Mouse (Mus musculus): ENCODE measurements around the gene Lpo.

Gene Lpo

DNA sequence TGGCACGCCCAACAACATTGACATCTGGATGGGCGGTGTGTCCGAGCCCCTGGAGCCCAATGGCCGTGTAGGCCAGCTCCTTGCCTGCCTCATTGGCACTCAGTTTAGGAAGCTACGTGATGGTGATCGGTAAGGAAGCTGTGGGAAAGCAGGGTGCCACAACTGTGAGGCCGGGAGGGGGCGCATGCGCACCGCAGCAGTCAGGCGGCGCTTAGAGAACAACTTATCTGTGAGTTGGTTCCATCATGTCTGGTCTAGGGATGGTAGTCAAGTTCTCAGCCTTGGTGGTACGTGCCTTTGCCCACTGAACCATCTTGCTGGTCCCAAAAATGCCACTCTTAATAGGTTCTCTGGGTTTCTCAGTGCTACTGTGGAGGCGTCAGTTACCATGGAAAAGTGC lies 25.5 kb downstream of the Lpo start:
- no peak for DNase-seq

DNA sequence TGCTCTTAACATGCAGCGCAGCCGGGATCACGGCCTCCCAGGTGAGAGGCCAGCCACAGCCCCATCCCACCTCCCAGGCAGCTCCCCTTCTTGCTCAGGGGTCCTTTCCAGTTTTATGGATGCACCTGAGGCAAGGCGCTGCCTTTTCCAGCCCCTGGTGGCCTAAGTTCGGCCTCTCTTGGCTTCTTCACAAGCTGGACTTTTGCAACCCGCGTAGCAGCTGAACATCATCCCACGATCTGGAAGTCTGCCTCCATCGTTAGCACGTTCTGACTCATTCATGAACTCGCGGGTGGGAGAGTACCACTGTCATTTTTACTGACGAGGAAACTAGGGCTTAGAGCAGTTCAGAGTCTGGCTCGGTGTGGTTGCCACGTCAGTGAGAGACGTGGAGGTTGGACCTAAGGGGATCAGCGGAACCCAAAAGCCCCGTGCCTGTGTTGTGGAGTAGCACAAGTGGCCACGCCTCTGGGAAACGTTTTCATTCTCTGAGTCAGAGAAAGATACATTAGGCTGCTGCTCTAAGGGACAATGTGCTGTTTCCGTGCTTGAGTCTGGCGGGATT lies 26.3 kb downstream of the Lpo start:
- no peak for DNase-seq

DNA sequence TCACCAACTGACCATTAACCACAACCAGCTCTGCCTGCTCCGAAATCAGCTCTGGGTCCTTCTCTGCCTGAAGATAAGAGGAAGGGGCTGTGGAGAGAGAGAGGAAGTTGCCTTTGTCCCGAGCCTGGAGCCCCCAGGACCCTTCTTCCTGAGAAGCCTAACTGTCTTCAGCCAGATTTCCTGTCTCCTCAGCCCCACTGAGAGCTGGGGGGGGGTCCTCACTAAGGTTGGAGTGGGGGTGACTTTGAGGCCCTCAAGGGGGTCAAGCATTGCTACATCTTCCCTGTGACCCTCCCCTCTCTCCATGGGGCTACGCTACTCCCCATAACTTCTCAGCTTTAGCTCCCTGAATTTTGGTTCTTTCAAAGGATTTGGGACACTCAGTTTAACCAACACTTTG lies 34.6 kb downstream of the Lpo start, which contains the start of gene Mpo:
Mpo (plus strand) TSS at position 122 of the 400 bp plus-strand sequence.
- no peak for DNase-seq

DNA sequence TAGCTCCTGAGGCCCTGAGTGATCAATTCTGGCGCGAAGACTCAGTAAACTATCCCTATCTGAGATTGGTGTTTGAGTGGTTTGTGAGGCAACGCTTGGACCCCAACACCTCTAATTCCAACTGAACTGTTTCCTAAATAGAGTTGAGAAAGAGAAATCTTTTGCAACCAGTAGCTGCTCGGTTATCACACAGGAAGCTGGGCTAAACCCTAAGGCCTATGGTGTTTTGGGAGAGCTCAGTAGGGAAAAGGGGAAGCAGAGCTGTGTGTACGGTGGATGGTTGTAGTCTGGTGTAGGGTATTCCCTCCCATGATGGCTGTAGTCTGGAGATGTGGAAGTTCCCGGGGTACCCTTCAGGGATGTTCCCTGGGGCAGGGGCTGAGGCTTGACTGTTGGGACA lies 38.0 kb downstream of the Lpo start:
- no peak for DNase-seq

DNA sequence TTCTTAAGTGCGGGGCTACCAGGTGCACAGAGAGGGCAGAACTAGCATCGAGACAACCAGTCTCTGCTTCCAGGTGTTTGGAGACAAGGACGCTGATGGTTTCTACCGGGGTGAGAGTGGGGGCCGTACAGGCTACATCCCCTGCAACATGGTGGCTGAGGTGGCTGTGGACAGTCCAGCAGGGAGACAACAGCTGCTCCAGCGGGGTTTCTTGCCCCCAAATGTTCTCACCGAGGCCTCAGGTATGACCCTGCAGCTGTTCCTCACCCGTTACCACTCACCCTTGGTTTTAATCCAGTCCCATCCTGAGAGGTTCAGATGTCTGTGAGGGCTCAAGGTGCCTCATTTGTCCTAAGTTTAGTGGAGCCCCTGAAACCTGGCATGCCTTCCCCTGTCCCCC lies 48.0 kb downstream of the Lpo start:
- no peak for DNase-seq

DNA sequence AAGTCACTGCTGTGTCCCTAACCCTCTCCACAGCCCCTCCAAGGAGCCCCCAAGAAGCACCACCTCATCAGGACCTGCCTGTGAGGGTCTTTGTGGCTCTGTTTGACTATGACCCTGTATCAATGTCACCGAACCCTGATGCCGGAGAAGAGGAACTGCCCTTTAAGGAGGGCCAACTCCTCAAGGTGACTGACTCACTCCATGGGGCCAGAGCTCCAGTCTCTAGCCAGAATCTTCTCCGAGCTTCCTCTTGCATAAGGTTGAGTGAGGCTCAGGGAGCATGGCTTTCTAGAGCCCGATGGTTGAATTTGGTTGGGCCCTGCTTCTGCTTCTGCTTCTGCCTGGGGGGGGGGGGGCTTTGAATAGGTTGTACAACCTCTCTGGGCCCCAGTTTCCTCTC lies 48.7 kb downstream of the Lpo start:
- no peak for DNase-seq

DNA sequence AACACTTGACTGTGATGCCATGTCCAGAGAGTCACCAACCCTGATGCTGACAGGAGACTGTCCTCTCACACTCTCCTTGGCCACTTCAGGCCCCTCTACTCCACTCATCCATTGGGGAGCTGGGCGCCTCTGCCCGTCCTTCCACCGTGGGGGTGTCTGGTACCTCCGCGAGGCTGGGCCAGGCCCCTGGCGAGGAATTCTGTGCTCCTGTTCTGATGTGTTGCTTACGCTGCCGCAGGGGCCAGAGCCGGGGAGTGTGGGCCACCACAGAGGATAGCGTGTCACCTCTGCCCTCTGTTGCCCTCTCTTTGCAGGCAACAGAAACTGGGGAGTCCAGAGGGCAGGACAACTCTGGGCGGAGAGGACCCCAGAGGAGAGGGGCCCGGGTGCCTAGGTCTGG lies 49.2 kb downstream of the Lpo start:
- DNase-seq = no peak

DNA sequence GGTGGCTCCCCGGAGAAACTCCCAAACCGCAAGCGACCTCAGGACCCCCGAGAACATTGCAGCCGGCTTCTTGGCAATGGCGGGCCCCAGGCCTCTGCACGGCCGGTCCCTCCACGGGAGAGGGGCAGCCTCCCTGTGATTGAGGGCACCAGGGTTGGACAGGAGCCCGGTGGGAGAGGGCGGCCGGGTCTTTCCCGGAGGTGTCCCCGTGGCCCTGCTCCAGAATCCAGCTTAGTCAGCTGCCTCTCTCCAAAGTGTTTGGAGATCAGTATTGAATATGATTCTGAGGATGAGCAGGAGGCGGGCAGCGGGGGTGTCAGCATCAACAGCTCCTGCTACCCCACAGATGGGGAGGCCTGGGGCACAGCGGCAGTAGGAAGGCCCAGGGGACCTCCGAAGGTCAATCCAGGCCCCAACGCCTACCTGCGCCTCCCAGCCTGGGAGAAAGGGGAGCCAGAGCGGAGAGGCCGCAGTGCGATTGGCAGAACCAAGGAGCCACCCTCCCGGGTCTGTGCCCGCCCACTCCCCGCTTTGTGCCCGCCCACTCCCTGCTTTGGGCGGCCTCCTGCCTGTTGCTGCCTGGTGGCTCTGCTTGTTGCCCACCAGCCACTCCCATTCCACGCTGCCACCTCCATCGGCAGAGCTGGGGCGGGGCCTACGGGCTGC lies 49.9 kb downstream of the Lpo start:
- peak; percentile 84 for DNase-seq

DNA sequence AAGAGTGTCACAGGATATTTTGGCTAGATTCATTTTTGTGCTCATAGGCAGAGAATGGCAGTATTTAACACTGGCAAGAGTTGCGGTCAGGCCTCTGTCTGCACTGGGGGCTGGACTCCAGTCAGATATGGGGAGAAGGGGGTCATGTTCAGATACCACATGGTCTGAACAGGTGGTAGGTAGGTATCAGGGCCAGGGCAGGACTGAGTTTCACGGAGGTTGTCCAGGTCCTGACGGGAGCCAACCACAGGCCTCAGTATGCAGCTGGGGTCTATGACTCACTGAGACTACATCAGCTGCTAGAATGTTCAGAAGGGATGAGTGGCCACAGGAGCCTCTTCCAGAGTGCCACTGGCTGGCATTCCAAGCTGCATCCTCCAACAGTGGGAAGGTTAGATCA lies 55.7 kb downstream of the Lpo start:
- DNase-seq = no peak

DNA sequence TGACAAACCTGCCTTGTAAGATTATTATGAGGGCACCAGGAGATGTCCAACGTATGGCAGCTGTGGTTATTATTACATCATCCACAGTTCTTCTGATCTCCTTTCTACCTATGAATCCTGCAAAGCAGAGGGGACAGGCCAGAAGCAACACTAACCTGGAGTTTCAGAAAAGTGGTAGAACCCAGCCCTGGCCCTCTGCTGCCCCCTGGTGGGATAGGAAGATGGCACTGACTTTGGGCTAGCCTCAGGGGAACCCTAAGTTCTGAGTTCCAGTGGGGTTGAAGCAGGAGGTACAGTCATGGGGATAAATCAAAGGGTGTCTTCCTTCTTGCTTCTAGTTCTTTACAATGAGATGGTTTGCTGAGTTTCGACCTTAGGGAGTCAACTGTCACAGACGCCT lies 57.1 kb downstream of the Lpo start:
- DNase-seq = peak; percentile 70

DNA sequence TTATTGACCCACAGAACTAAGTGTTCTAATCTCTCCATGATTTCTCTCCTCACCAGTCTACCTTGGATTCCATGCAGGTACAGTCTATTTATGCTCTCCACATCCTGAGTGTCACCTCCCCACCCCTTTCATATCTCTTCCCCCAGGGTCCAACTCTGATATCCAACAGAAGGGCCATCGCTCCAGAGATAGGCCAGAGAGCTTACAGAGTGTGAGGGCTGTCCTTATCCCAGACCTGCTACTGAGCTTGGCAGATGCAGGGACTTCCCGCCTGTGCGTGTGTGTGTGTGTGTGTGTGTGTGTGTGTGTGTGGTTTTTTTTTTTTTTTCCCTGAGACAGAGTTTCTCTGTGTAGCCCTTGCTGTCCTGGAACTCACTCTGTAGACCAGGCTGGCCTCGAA lies 59.3 kb downstream of the Lpo start:
- DNase-seq = no peak

DNA sequence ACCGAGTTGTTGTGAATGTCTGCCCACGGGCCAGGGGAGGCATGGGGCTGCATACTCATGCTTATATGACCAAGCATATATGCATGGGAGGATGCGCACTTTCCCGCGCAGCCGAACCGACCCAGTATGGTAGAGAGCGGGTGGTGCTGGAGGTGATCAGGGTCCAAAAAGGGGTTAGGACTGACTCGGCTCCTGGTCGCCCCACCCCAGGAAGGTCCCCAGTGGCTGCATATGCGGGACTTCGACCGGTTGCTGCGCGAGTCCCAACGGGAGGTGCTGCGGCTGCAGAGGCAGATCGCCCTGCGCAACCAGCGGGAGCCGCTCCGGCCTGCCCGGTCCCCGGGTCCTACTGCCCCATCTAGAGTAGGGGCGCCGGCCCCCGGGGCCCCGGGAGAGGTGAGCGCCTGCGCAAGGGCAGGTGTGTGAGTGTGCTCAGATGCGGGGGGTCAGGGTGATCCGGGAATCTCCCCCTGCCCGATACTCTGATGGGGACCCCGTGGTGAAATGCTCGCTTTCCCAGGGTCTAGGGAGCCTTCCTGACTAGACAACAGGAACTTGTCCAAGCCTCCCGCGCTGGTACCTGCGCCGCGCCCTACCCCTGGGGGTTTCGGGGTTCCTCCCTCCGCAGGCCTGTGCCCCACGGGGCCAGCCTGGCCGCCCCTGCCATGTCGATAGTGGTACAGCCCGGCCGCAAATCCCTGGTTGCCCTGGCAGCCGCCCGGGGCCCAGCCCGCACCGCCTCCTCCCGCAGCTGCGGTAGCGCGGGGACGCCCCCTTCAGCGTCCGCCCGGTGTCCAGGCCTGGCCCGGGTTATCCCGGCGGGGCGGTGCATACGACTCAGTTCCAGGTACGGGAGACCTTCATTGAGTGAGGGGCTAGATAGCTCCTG lies 63.9 kb downstream of the Lpo start:
- DNase-seq = peak; percentile 73

DNA sequence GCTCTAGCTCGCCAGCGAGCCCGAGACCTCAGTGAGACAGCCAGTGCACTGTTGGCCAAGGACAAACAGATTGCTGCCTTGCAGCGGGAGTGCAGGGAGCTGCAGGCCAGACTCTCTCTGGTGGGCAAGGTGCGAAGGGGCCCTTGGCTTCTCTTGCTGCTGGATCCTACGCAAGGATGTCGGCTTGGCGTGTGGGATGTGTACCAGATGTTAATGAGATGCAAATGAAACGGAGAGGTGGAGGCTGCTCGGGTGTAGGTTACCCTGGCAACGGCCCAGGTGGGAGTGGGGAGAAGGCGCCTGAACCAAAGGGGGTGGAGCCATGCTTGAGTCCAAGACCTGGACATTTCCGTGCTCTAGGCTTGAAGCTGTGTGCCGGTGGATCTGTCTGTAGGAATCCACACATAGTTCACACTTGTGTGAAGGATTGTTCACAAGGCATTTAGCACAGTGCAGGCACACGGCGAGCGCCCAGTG lies 64.5 kb downstream of the Lpo start:
- peak; percentile 84 for DNase-seq

DNA sequence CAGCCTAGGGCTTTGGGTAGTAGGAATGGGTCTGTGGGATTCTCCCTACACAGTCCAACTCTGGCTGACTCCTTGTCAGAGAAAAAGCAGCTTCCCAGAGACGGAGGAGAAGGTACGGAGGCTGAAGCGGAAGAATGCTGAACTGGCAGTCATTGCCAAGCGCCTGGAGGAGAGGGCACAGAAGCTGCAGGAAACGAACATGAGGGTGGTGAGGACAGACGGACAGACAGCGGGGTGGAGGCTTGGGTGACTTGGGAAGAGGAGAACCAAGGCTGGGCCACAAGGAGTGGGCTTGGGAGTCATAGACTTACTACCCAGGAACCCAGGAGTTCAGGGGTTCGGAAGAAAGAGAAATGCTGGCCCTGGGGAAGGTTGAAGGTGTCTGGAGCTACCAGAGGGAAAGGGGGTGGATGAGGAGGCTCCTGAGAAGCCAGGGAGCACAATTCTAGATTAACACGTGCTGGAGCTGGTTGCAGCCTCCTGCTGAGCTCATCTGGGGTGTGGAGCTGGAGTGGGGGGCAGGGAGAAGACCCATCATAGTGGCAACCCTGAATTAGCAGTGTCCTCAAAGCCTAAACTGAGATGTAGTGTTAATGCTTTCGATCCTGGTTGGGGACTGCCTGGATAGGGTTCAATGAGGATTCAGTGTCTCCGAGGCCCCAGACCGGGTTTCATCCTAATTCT lies 65.2 kb downstream of the Lpo start:
- DNase-seq = no peak

DNA sequence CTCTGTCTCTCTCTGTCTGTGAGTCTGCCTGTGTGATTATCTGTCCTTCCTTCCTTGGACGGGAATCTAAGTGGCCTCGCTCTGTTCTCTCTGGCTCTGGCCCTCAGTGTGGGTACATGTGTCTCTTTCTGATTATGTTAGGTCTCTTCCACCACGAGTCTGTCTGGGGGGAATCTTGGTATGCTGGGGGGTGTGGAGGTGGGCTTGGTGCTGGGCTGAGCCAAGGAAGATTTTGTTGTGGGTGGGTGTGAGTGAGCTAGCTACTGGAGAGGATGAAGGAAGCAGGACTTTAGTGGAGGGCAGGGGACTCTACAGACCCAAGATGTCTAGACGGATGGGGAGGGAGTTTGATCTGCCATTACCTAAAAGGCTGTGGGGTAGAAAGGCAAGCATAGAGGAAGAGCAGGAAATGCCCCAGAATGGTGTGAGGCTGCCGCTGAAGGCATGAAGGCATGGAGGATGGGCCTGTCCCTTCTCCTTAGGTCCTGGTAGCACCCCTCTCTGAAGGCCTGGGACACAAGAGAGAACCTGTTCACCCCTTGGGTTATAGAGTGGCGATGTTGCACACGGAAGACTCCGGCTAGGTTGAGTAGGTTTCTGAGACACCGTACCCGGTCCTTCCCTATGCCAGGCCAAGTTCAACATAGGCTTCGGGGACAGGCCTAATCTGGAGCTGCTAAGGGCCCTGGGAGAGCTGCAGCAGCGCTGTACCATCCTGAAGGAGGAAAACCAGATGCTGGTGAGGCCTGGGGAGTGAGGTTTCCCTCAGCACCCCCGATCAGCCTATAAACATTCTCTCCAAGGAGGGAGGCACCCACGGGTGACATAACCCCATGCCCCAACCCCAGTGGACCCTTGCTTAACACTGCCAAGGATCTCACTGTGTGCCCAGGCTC lies 66.0 kb downstream of the Lpo start:
- no peak for DNase-seq

DNA sequence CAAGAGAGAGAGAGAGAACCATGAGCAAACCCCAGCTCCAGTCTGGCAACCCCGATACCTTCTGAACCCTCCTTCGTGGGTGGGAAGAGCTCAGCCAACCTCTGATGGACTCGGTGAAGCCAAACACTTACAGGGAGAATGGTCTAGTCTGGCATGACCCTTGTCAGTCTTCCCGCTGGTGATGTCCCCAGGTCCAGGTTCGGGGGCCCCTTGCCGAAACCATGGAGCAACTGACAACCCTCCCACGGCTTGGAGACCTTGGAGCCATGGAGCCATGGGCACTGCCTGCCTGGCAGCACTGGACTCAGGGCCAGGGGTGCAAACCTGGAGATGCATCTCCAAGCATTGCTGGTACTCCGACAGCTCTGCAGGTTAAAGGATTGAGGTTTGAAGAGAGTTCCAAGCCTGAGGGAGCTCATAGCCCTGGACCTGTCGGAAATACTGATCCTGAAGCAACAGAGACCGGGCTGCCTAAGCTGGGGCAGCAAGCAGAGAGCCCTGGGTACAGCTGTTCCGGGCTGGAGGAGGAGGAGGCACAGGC lies 66.8 kb downstream of the Lpo start:
- DNase-seq = no peak

DNA sequence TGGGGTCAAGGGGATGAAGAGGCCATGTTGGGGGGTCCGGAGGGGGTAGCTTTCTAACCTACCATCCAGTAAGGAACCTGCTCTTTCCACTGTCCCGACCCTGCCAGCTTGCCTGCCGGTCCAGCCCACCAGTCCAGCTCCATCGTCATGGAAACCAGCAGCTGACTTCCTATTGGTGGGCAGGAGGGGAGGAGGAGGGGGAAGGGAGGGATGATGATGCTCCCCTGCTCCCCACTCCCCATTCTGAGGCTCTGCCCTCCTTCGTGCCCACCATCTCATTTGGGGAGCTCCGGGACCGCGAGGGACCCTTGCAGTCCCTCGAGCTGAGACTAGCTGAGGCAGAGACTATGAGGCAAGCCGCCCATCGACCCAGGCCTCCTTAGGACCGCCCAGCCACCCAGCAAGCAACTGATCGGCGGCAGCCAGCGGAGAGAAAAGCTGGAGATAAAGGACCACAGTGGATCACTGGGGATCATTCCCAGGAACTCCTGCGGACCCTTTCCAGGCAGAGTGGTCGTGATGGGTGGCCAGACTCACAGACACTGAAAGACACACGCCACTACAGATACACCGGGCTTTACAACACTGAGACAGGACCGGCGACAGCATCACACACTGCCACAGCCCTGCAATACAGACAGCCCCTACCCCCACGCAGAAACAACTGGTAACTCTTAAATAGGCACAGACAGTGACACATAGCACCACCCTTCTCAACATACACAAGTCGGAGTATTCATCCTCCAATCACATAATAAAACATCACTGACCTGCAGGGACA lies 67.6 kb downstream of the Lpo start, which contains the start of gene Tspoap1:
Tspoap1 (plus strand) TSS at position 241 of the 781 bp plus-strand sequence.
- DNase-seq = peak; percentile 59

DNA sequence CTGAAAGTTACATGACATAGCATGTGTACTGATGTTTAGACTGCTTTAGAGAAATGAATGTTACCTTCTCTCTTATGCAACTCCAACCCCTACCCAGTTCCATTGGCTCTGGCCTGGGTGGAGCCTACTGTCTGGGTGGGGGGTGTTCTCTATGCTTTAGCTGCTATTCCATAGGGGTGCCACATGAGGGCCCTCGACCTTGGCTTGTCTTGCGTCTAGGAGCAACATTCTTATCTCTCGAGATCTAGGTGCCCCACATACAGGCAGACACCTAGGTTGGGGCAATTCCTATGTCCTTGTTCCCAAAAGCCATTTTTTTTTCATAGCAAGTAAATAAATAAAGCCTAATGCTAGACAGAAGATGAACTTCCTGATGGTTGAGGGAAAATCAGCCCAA lies 68.5 kb downstream of the Lpo start:
- DNase-seq = no peak

DNA sequence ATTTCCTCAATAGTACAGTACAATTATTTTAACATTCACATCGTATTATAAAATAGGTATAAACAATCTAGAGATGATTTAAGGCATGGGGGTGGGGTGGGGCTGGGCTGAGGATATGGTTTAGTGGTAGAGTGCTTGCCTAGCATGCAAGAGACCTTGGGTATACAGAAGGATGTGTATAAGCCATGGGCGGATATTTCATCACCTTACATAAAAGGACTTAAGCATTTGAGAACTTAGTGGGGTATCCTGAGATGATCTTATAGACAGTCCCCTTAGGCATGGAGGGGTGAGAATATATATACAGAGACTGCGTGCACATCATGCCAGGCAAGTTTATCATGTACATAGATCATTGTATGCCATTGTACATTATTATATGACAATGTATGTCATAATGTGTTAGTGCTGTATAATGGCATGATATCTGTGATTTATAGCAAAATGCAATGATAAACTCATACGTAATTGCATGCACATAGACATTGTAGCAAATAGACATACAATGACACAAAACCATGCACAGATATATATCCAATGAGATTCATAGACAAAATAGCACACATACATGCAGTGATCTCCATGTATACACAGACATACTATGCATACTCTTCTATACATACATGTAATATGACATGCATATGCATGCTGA lies 69.0 kb downstream of the Lpo start:
- DNase-seq = no peak

DNA sequence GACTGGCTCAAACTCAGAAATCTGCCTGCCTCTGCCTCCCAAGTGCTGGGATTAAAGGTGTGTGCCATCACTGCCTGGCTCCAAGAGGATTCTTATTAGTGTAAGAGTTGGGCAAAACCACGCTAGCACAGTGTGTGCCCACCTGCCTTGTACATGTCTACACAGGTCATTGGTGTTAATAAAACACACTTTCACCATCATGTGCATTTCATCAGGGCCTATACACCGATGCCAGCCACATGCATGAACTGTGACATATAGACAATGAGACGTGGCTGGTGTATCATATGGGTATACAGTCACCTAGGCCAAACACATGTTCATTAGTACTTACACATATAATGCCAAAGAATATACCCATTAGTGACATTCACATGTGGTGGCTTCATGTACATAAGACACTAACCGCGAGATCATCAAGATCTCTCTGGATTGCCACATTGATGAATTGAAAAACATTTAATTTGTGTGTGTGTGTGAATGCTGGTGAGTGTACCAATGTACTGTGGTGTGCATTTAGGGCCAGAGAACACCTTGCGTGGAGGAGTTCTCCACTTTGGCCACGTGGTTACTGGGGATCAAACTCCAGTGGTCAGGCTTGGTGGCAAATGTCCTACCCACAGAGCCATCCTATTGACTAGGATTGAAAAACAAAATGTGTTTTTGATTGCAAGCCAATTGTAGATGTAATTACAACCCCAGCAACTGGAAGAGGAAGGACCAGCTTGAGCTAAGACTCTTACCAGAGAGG lies 69.8 kb downstream of the Lpo start:
- DNase-seq = no peak
